Mouse (Mus musculus): ENCODE results near the gene Pla2g2f.

DNA sequence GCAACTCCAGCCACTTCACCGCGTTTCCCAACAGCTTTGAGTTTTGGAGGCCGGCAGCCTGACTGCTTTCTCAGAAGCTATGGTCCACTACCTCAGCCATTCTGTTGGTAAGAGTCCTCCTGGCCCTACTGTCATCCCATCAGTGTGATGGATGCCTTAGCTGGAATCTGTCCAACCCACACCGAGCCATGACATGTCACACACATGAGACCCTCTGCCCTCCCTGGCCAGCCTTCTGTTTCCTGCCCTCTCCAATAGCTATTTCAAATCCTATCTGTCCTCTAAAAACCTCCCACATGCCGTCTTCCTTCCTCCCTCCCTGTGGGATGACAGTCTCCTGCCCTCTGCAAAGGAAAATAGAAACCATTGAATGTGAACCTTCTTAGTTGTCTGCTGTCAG, 31.7 kb downstream of the Pla2g2f start:
- TF ChIP-seq CTCF (IDR thresholded peaks at IDR 0.05; ENCODE audit: low read depth) (no peak), EP300 (IDR thresholded peaks at IDR 0.05; ENCODE audit: low read depth) (no peak)
